Mouse (Mus musculus) heart, adult 8-10 months (tissue): ENCODE measurements around the gene Vmp1. TPM values are rescaled to one million over a fixed set of nuclear protein-coding genes. Genes with fewer than 3 reads are reported as not detected.

ENCODE experiments used
- DNase-seq: peaks from one replicate; pipeline ENCODE4 v3.0.0; 2022; ENCODE audit warnings: low spot score
- total RNA-seq, 4 experiments: library from RNA; stranded (reverse); gene quantifications; 2 replicates each; pipeline ENCODE4 v1.2.4; 2022

Vmp1 gene
- 10 to 100 TPM; 60.2 to 77.1 (median 64.7) TPM for total RNA-seq

- peak; percentile 87 for DNase-seq
These were observed at the start of gene Vmp1, which contains the start of gene Ptrh2 for GRCm38 (mm10) chr11:86683395-86684125. Vmp1 (minus strand) TSS chr11:86683836. Ptrh2 (plus strand) TSS chr11:86683985.

GRCm38 (mm10) chr11:86731443-86731842 is 47.8 kb upstream of the Vmp1 start:
- peak; percentile 59 for DNase-seq

GRCm38 (mm10) chr11:86725607-86726006 is 42.0 kb upstream of the Vmp1 start:
- no peak for DNase-seq

GRCm38 (mm10) chr11:86724982-86725381 is 41.3 kb upstream of the Vmp1 start:
- no peak for DNase-seq

- DNase-seq = no peak
These were observed 40.4 kb upstream of the Vmp1 start for GRCm38 (mm10) chr11:86724004-86724403.

GRCm38 (mm10) chr11:86719390-86719789 is 35.8 kb upstream of the Vmp1 start:
- DNase-seq = no peak

- no peak for DNase-seq
These were observed 34.7 kb upstream of the Vmp1 start for GRCm38 (mm10) chr11:86718369-86718768.

- no peak for DNase-seq
These were observed 33.9 kb upstream of the Vmp1 start for GRCm38 (mm10) chr11:86717306-86718065.

- DNase-seq = no peak
These were observed 31.0 kb upstream of the Vmp1 start for GRCm38 (mm10) chr11:86714606-86715005.

- DNase-seq = no peak
These were observed 17.5 kb upstream of the Vmp1 start for GRCm38 (mm10) chr11:86701151-86701550.

- DNase-seq = no peak
These were observed 11.8 kb upstream of the Vmp1 start for GRCm38 (mm10) chr11:86695461-86695860.

GRCm38 (mm10) chr11:86692546-86692945 is 8.9 kb upstream of the Vmp1 start:
- DNase-seq = no peak

GRCm38 (mm10) chr11:86691956-86692355 is 8.3 kb upstream of the Vmp1 start:
- no peak for DNase-seq

- no peak for DNase-seq
These were observed 7.8 kb upstream of the Vmp1 start for GRCm38 (mm10) chr11:86691482-86691881.

- DNase-seq = no peak
These were observed 6.7 kb upstream of the Vmp1 start for GRCm38 (mm10) chr11:86690383-86690782.

- DNase-seq = no peak
These were observed 1.7 kb upstream of the Vmp1 start for GRCm38 (mm10) chr11:86685366-86685765.

GRCm38 (mm10) chr11:86684126-86685012 is 733 bp upstream of the Vmp1 start:
- no peak for DNase-seq

GRCm38 (mm10) chr11:86682861-86683260 is 775 bp downstream of the Vmp1 start:
- DNase-seq = no peak

GRCm38 (mm10) chr11:86681423-86681822 is 2.2 kb downstream of the Vmp1 start:
- no peak for DNase-seq

GRCm38 (mm10) chr11:86680729-86681128 is 2.9 kb downstream of the Vmp1 start:
- DNase-seq = no peak

- no peak for DNase-seq
These were observed 4.7 kb downstream of the Vmp1 start for GRCm38 (mm10) chr11:86678957-86679356.

- no peak for DNase-seq
These were observed 8.1 kb downstream of the Vmp1 start for GRCm38 (mm10) chr11:86675520-86675919.
